Mouse (Mus musculus) heart, adult 11 months (tissue): ENCODE measurements around the gene Asic2.

Experiments used
- DNase-seq: peaks from one replicate; pipeline ENCODE4 v3.0.0; 2022

Asic2 gene

GRCm38 (mm10) chr11:81948021-81948420 lies 20.2 kb downstream of the Asic2 start:
- DNase-seq = no peak

- peak; percentile 95 for DNase-seq
Observed at GRCm38 (mm10) chr11:81942167-81942566, 26.1 kb downstream of the Asic2 start.

- peak; percentile 94 for DNase-seq
Observed at GRCm38 (mm10) chr11:81940988-81941387, 27.3 kb downstream of the Asic2 start.

DNA sequence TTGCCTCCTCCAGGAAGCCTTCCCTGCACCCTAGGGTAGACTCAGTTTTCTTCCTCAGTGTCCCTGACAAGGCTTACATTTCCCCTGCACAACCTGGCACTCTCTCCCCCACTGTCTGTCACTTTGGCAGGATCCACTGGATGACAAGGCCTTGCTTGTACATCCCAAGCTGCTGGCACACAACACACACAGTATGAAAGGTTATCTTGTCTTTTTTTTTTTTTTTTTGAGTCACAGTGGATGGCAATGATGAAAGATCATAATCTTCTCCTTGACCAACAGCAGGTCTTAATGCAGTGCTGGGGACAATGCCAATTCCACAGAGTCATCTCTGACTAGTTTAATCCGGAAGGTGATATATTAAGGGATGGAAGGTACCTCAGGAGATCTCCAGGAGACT lies 30.7 kb downstream of the Asic2 start:
- peak; percentile 35 for DNase-seq

GRCm38 (mm10) chr11:81926393-81926792 lies 41.9 kb downstream of the Asic2 start:
- DNase-seq = peak; percentile 5

DNA sequence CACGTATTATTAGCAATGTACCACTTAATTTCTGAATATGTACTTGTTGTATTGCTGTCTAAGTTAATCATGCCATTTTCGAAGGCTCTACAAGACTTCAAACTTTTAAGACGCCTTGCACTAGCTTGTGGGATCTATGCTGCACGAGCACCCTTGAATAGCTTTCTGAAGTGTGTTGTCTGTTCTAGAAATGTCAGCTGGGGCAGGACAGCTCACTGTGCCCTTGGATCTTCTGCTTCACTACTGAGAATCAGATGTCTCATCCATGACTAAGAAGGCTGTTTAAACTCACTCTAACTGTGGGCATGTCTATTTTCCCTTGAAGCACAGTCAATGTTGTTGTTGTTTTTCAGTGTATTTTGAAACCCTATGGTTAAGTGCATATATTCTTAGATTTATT lies 44.6 kb downstream of the Asic2 start:
- peak; percentile 6 for DNase-seq

DNA sequence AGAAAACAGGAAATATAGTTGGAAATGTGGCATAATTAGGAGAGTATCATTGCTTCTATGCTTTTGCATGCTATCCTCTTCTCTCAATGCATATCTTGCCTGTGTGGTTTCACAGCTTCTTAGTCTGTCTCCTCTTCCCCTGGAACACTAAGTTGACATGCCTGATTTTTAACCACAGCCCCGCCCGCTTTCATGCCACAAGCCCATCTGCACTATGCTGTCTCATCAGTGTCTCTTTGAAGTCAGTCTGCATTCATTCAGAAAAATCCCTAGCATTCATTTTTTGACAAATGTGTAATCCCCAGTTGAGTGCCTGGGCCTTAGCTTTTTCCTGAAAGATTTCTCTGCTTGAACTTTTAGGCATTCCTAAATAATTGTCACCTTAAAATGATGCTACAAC lies 45.2 kb downstream of the Asic2 start:
- peak; percentile 18 for DNase-seq

GRCm38 (mm10) chr11:81915501-81915900 lies 52.8 kb downstream of the Asic2 start:
- peak; percentile 59 for DNase-seq

GRCm38 (mm10) chr11:81913071-81913470 lies 55.2 kb downstream of the Asic2 start:
- peak; percentile 72 for DNase-seq

- DNase-seq = peak; percentile 43
Observed at GRCm38 (mm10) chr11:81909397-81909894, 58.8 kb downstream of the Asic2 start.

- peak; percentile 53 for DNase-seq
Observed at GRCm38 (mm10) chr11:81908760-81909159, 59.5 kb downstream of the Asic2 start.

- peak; percentile 46 for DNase-seq
Observed at GRCm38 (mm10) chr11:81902318-81902717, 65.9 kb downstream of the Asic2 start.

GRCm38 (mm10) chr11:81897547-81898354 lies 70.5 kb downstream of the Asic2 start:
- peak; percentile 59 for DNase-seq

GRCm38 (mm10) chr11:81896511-81896910 lies 71.7 kb downstream of the Asic2 start:
- DNase-seq = peak; percentile 61

DNA sequence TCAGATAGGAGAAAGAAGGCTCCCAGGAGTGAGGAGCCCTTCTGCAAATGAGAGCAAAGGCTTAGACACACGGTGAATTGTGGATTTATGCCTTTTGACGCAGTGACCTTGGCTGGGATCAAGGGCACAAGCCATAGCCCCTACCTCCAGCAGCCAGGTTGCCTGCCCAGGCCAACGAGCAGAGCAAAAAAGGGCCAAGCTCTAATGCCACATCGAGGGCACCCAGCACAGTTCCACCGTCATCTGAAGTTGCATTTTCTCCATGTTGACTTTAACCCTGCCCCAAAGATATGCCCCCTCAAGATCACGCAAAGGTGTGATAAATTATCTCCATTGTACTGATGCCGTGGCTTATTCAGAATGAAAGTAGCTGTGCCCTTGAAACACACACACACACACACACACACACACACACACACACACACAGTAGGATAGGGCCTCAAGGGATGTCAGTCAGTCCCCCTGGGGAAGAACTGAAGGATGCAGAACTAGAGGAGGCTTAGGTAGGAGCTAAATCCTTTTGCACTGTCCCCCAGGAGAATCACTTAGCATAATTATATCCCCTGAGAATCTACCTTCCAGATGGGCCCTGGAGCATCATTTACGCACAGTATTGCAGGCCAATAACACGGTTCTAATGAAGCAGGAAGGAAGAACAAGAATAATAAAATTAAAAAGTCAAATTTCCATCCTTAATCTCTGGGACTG lies 96.6 kb downstream of the Asic2 start:
- peak; percentile 74 for DNase-seq

- peak; percentile 56 for DNase-seq
Observed at GRCm38 (mm10) chr11:81865661-81866382, 102.4 kb downstream of the Asic2 start.

DNA sequence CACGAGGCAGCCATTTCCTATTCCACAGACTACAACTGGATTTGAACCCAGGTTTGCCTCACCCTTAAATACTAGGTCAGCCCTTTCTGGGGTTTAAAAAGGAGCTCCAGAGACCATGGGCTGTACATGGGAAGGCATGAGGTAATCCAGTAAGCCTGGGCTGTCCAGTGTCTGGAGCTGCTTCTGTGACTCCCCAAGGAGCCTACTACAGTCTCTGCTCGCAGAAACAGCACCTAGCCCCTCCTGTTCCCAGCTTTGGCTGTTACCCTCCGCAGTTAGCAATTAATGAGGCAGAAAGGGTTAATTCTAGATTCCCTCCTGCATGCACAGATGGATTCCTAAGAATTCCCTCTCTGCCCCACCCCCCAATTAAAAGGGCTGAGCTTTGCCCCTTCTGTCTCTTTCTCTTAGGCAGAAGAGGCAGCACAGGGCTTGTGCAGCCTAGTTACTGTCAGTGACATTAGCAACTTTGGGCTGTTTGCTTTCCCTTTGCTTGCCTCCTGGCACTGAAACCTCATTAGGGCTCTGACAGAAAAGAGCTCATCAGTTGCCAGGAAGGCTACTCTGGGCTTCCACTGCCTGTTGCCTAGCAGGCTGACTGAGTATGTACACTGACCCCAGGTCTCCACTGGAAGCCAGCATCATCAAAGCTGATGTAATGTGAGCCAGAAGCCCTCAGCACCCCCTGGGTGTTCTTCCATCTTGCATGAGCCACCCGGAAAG lies 107.8 kb downstream of the Asic2 start, which contains the start of gene 5530401A14Rik:
5530401A14Rik (plus strand) TSS at position 424 of the 723 bp plus-strand sequence.
- peak; percentile 61 for DNase-seq

GRCm38 (mm10) chr11:81847773-81848490 lies 120.3 kb downstream of the Asic2 start:
- DNase-seq = peak; percentile 71

GRCm38 (mm10) chr11:81845686-81846036 lies 122.6 kb downstream of the Asic2 start:
- peak; percentile 67 for DNase-seq

GRCm38 (mm10) chr11:81845010-81845685 lies 123.1 kb downstream of the Asic2 start:
- DNase-seq = peak; percentile 88

DNA sequence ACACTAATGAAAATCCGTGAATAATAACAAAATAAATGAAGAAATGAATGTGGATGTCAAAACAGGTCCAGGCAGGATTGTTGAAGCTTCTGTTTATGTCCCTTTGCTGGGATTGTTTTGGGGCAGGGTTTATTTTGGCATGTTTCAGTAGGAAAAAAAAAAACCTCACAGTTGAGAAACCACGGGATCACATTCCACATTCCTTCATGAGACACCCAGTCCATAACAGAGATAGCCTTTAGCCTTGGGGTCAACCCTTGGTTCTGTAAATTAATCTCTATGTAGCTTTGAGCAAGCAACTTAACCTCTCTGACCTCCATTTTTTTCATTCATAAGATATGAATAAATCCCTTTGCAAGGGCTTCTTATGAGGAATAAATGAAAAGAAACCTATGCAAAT lies 127.3 kb downstream of the Asic2 start:
- no peak for DNase-seq
